Mouse (Mus musculus) brain, embryonic 14.5 days (tissue): ENCODE measurements at regions not wholly inside any gene's neighbourhood (a gene's known extent, or its start where the extent isn't known, plus 50 kb on each side); places are given as distances from the start of the nearest gene placed in this dataset.

Experiments used
- DNase-seq: peaks from one replicate; pipeline ENCODE4 v3.0.0-alpha.2; 2011; ENCODE audit warnings: low read depth
- CTCF ChIP-seq: fragments of 200-500 bp; IDR thresholded peaks from 2 replicates; pipeline ENCODE4 v1.5.1; 2012; ENCODE audit warnings: inconsistent platforms, mild to moderate bottlenecking, moderate library complexity, borderline replicate concordance; ENCODE audit not compliant: insufficient read depth, insufficient read length; ENCODE audit errors: extremely low read depth
- POLR2A ChIP-seq: fragments of 200-500 bp; IDR thresholded peaks from 2 replicates; pipeline ENCODE4 v1.6.1; 2012; ENCODE audit warnings: mild to moderate bottlenecking, inconsistent platforms, borderline replicate concordance; ENCODE audit not compliant: poor library complexity, insufficient read depth, insufficient read length, severe bottlenecking; ENCODE audit errors: extremely low read depth

- DNase-seq, result no peak
- no peak for TF ChIP-seq CTCF
Observed at GRCm38 (mm10) chr2:12825902-12826301, 97.9 kb upstream of the Pter start.

- no peak for TF ChIP-seq CTCF
- TF ChIP-seq POLR2A, result no peak
- DNase-seq, result no peak
Observed at GRCm38 (mm10) chr2:12833579-12833978, 90.3 kb upstream of the Pter start.

- TF ChIP-seq POLR2A (no peak), CTCF (no peak)
Observed at GRCm38 (mm10) chr2:12866543-12866942, 57.3 kb upstream of the Pter start.

GRCm38 (mm10) chr2:12868772-12869171, 55.1 kb upstream of the Pter start:
- TF ChIP-seq POLR2A (no peak), CTCF (no peak)
- peak; percentile 52 for DNase-seq

More at GRCm38 (mm10) chr2:12866543-12866942, 57.3 kb upstream of the Pter start:
- DNase-seq, result no peak
